In genomic region chr4:55364374-55364773, GRCm38 (mm10) we compare ENCODE assay signal across 9 mouse cellular contexts. TPM values are rescaled to one million over a fixed set of nuclear protein-coding genes. Genes with fewer than 3 reads are reported as not detected.
A peak's percentile ranks its signal among the peaks of the same experiment; 100 is the strongest.
DNase-seq lines count a peak whose midpoint lies in the region.
"Had no signal": no experiment of that assay in that cellular context is flagged by ENCODE, and none has a peak within 500 bp of the region (broad histone marks: within the 10 kb centered on the region; RNA-seq: fewer than 3 reads in every experiment).

No protein-coding gene starts in this region.

- intact Hi-C loops in heart, postnatal 36 days (cut with DNase I), result no loop called here
- intact Hi-C loops in left cerebral cortex, postnatal 4 days (cut with DNase I), result no loop called here

- H3K27ac ChIP-seq in macrophage, result peak overlapping the region; percentile 9; the same call in 1 of the 2 replicates
- H3K27ac ChIP-seq: heart, embryonic 15.5 days had no signal

- 100% methylated on average over 4 of the region's 4 CpGs for WGBS in macrophage (ENCODE audit: missing documents)

- H3K4me3 ChIP-seq in macrophage (ENCODE audit: inconsistent target), result no peak overlapping the region
- H3K4me3 ChIP-seq: heart, embryonic 15.5 days had no signal

- peaks cover 6% of the 10 kb centered on the region; the same call in 1 of the 2 replicates for H3K36me3 ChIP-seq in macrophage (ENCODE audit: inconsistent target)

- DNase-seq in heart, adult 11 months, result peak; percentile 84
- DNase-seq in heart, postnatal 36 days, result no peak
- peak; percentile 50 for DNase-seq in CD4-positive helper T cell, adult 2 months (ENCODE audit: low read depth, low spot score)
- DNase-seq in c-Kit-positive CD71-positive TER-119-negative erythroid progenitor cells, embryonic 14.5 days (ENCODE audit: low read depth), result peak; percentile 60
- no peak for DNase-seq in adipocyte (ENCODE audit: low spot score)
- DNase-seq in layer of hippocampus, postnatal 36 days, result no peak
- no peak for DNase-seq in left cerebral cortex, postnatal 4 days

- H3K79me2 ChIP-seq in macrophage (ENCODE audit: inconsistent target), result peaks cover 100% of the 10 kb centered on the region

RNA-seq across cellular contexts. Expression of gene Rad23b, which starts 14.5 kb away (rescaled TPM):
- 100 to 1,000 TPM; 109 to 118 TPM for total RNA-seq in heart, postnatal 36 days (2021)
- total RNA-seq in macrophage (2018; cell fraction: chromatin; rRNA removed), result 100 to 1,000 TPM in 2 of 26 experiments, 10 to 100 TPM in 24; 34.1 to 107 (median 76.3) TPM
- total RNA-seq in macrophage (2018; cell fraction: cytosol; rRNA removed), result 100 to 1,000 TPM in 2 of 26 experiments, 10 to 100 TPM in 24; 74.3 to 106 (median 83.6) TPM
- 10 to 100 TPM; 34.5 to 91.3 (median 68.6) TPM for total RNA-seq in macrophage (2018; cell fraction: nucleus; rRNA removed)
- 67.1 to 167 TPM (median 101 TPM) in 3 replicates for polyA plus RNA-seq in macrophage (2018)
- 100 to 1,000 TPM; 177 to 178 TPM for total RNA-seq in layer of hippocampus, postnatal 36 days (2021)
- 100 to 1,000 TPM; 203 to 212 TPM for total RNA-seq in left cerebral cortex, postnatal 4 days (2021)

Comparison
In these comparisons a context has a peak if more than half of its experiments do, and no peak if none do; other contexts are left out.
1. DNase-seq: peak in heart, adult 11 months (single experiment), CD4-positive helper T cell, adult 2 months (single experiment) and c-Kit-positive CD71-positive TER-119-negative erythroid progenitor cells, embryonic 14.5 days (single experiment); none in heart, postnatal 36 days (0 of 2), adipocyte (single experiment), layer of hippocampus, postnatal 36 days (0 of 2) and left cerebral cortex, postnatal 4 days (single experiment).